Mouse (Mus musculus): ENCODE measurements around the gene Bcor. TPM values are rescaled to one million over a fixed set of nuclear protein-coding genes. Genes with fewer than 3 reads are reported as not detected.

The Bcor gene
- polyA plus RNA-seq, 1 experiment from 2014 or later = 19.3 TPM

DNA sequence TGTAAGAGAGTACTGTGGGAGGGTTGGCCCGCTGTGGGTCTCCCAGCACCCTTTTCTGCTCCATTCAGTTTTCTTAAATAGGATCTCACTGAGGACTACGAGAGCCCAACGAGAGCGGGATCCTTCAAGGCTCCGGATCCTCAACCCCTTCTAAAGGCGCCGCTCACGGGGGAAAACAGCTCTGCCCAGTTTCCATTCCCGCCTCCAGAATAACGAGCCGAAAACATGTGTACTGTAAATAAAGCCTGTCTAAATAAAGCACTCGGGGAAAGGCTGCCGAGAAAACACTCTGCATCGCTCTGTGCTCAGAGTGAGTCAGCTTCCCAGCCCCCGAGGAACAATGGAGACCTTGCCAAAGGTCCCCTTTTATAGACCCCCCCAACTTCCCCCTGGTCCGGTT lies 155.7 kb downstream of the Bcor start:
- H3K27ac ChIP-seq = 0 out of 2 replicates have a peak overlapping the region, but pooled peaks have one; percentile 93
- no peak overlapping the region for H3K9ac ChIP-seq
- H3K4me3 ChIP-seq (replicated peaks) = no peak overlapping the region
- no peak overlapping the region for H3K4me2 ChIP-seq
- no peaks in the 10 kb centered on the region for H3K9me3 ChIP-seq (replicated peaks)
- peaks cover 95% of the 10 kb centered on the region for H3K27me3 ChIP-seq
- peaks cover 80% of the 10 kb centered on the region for H3K4me1 ChIP-seq
- no peaks in the 10 kb centered on the region for H3K36me3 ChIP-seq
- 16% methylated on average over 16 of the region's 16 CpGs for WGBS
- ATAC-seq (replicated peaks; ENCODE audit: low FRiP score) = no peak

DNA sequence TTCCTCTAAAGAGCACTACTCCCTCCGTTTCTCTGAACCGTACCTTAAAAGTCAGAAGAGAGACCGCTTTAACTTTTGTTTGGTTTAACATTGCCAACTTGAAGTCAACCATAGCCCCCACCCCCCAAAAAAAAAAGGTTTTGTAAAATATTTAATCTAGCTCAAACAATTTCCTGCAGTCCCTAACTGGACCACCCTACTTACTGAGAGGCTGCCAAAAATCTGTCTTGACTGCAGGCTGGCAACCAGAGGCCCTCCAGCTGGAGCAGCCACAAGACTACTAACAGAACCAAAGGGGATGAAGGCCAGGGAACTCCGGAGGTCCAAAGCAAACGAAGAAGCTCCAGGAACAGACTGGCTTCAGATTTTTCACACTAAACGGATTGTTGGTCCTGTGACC lies 156.2 kb downstream of the Bcor start:
- H3K9ac ChIP-seq = no peak overlapping the region
- no peak overlapping the region for H3K4me2 ChIP-seq
- H3K4me3 ChIP-seq (replicated peaks) = no peak overlapping the region
- 34% methylated on average over 6 of the region's 6 CpGs for WGBS
- no peaks in the 10 kb centered on the region for H3K36me3 ChIP-seq
- no peak overlapping the region for H3K27ac ChIP-seq
- H3K4me1 ChIP-seq = peaks cover 80% of the 10 kb centered on the region
- H3K27me3 ChIP-seq = peaks cover 95% of the 10 kb centered on the region
- H3K9me3 ChIP-seq (replicated peaks) = no peaks in the 10 kb centered on the region
- no peak for ATAC-seq (replicated peaks; ENCODE audit: low FRiP score)

DNA sequence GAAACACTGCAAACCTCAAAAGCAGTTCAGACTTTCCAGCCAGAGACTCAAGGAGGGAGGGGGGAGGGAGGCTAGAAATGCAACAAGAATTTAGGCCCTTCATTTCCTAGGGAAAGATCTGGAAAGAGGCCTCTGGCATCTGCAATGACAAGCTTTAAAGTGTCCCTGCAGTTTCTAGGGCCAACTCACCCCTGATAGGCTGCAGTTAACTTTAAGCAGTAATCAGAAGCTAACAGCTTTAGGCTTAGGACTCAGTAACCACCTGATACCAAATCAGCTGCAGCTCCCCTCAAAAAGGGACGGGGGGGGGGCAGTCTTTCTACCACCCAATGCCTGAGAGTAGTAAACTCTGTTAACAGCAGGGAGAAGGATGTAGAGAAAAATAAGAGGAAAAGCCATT lies 156.6 kb downstream of the Bcor start:
- no peak overlapping the region for H3K27ac ChIP-seq
- H3K27me3 ChIP-seq = peaks cover 95% of the 10 kb centered on the region
- no peak overlapping the region for H3K4me3 ChIP-seq (replicated peaks)
- H3K9ac ChIP-seq = no peak overlapping the region
- no peak for ATAC-seq (replicated peaks; ENCODE audit: low FRiP score)
- H3K36me3 ChIP-seq = no peaks in the 10 kb centered on the region
- H3K4me1 ChIP-seq = peaks cover 84% of the 10 kb centered on the region
- H3K9me3 ChIP-seq (replicated peaks) = no peaks in the 10 kb centered on the region
- WGBS = 11% methylated on average over 1 of the region's 1 CpGs
- H3K4me2 ChIP-seq = no peak overlapping the region

DNA sequence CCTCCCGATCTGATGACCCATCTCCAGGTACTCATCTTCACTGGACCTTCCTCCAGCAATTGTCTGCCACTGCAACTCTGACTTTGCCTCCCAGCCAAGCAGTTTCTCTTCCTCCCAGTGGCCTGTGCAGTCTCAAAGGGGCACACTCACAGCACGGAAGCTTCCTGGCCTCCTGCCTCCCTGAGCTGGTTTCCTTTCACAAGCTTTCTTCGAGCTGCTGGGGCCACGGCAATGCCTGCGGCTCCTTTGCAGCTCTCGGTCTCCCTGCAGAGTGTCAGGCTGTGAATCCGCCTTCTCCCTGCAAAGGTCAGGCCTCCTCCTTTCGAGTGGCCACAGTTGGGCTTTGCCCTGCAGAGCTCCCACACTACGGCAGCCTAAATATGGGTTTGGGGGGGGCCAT lies 157.0 kb downstream of the Bcor start:
- H3K9me3 ChIP-seq (replicated peaks) = no peaks in the 10 kb centered on the region
- H3K36me3 ChIP-seq = no peaks in the 10 kb centered on the region
- no peak overlapping the region for H3K27ac ChIP-seq
- H3K9ac ChIP-seq = no peak overlapping the region
- no peak for ATAC-seq (replicated peaks; ENCODE audit: low FRiP score)
- no peak overlapping the region for H3K4me2 ChIP-seq
- WGBS = 15% methylated on average over 9 of the region's 9 CpGs
- H3K4me1 ChIP-seq = peaks cover 84% of the 10 kb centered on the region
- no peak overlapping the region for H3K4me3 ChIP-seq (replicated peaks)
- peaks cover 95% of the 10 kb centered on the region for H3K27me3 ChIP-seq

DNA sequence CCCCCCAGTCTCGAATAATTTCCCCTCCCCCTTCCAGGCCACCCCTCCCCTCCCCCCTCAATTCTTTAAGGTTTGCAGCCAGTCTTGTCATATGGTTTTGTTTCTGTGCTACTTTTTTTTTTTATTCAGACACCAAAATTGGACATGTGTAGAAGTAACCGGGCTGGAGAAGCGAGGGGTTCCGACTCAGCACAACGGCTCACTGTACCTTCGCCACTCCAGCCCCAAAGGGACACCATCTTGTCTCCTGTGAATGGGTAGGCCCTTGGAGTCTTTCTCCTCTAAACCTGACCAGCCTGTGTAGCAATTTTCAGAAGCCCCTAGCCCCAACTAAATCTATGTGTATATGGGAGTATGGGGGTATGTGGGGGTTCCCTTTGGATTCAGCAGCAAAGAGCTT lies 157.6 kb downstream of the Bcor start:
- Histone ChIP-seq H3K4me2 (no peak overlapping the region), H3K4me3 (replicated peaks) (no peak overlapping the region), H3K27me3 (peaks cover 97% of the 10 kb centered on the region), H3K9ac (no peak overlapping the region), H3K4me1 (peaks cover 83% of the 10 kb centered on the region), H3K27ac (no peak overlapping the region), H3K36me3 (no peaks in the 10 kb centered on the region), H3K9me3 (replicated peaks) (no peaks in the 10 kb centered on the region)
- 42% methylated on average over 6 of the region's 6 CpGs for WGBS
- no peak for ATAC-seq (replicated peaks; ENCODE audit: low FRiP score)

DNA sequence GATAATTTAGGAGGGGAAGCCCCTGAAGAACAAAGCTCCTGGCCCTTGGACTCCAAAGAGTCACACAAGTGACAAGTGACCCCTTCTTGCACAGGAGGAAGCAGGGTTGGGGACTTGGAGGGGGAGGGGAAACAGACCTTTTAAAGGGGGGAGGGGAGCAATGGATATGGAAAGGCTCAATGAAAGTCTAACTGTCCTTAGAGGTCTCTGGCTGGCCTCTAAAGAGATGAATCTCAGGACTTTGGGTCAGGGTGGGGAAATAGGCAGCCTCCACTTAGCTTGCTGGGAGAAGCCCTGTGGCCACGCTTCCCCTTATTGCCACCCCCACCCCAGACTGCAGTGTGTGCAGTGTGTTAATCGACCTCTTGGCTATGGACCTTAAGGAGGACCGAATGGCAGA lies 158.2 kb downstream of the Bcor start:
- no peak overlapping the region for H3K9ac ChIP-seq
- H3K9me3 ChIP-seq (replicated peaks) = no peaks in the 10 kb centered on the region
- no peak overlapping the region for H3K27ac ChIP-seq
- 13% methylated on average over 3 of the region's 3 CpGs for WGBS
- H3K27me3 ChIP-seq = peaks cover 94% of the 10 kb centered on the region
- no peak for ATAC-seq (replicated peaks; ENCODE audit: low FRiP score)
- H3K4me1 ChIP-seq = peaks cover 80% of the 10 kb centered on the region
- no peaks in the 10 kb centered on the region for H3K36me3 ChIP-seq
- H3K4me2 ChIP-seq = no peak overlapping the region
- no peak overlapping the region for H3K4me3 ChIP-seq (replicated peaks)

DNA sequence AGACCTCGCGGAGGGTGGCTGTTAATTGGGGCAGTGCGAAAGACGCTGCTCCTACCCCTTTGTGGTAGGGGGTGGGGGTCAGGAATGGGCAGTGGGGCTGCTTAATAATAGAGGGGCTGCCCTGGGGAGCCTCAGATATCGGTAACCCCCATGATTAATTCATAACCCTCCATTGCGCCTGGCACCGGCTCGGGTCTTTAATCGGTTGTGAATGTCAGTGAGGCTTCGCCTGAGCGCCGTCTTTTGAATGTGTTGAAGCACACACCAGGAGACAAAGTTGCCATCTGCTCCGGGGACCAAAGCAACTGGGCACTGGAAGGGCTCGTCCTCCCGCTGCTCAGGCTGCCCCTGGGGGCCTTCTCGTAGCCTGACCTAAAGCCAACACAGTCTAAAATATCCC lies 158.8 kb downstream of the Bcor start:
- Histone ChIP-seq H3K27ac (no peak overlapping the region), H3K27me3 (peaks cover 87% of the 10 kb centered on the region)
- no peak for ATAC-seq (replicated peaks; ENCODE audit: low FRiP score)

DNA sequence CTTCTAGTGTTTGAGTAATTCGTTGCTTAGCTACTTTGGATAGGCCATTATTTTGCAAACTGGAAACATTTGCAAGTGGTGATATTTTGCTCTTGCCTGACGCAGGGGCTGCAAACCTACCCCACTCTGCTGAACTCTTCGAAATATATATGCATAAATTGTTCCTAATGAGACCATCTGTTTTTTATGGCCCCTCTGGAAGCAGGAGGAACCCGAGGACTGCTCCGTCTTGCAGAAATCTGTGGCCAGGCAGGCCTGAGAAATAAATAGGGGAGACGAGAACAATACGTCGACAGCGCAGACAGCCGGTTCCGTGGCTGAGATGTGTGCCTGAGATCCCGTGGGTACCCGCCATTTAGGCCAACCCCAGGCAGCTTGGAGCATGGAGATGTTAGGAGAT lies 159.5 kb downstream of the Bcor start:
- H3K27me3 ChIP-seq = peaks cover 84% of the 10 kb centered on the region
- H3K4me3 ChIP-seq (replicated peaks) = no peak overlapping the region
- no peak for ATAC-seq (replicated peaks; ENCODE audit: low FRiP score)
- 11% methylated on average over 13 of the region's 13 CpGs for WGBS
- H3K27ac ChIP-seq = no peak overlapping the region
- H3K4me2 ChIP-seq = no peak overlapping the region
- H3K9me3 ChIP-seq (replicated peaks) = no peaks in the 10 kb centered on the region
- H3K36me3 ChIP-seq = no peaks in the 10 kb centered on the region
- H3K9ac ChIP-seq = no peak overlapping the region
- H3K4me1 ChIP-seq = peaks cover 72% of the 10 kb centered on the region

More for the DNA sequence above, 158.8 kb downstream of the Bcor start:
- H3K36me3 ChIP-seq = no peaks in the 10 kb centered on the region
- H3K9me3 ChIP-seq (replicated peaks) = no peaks in the 10 kb centered on the region
- H3K4me3 ChIP-seq (replicated peaks) = no peak overlapping the region
- H3K9ac ChIP-seq = no peak overlapping the region
- no peak overlapping the region for H3K4me2 ChIP-seq
- WGBS = 24% methylated on average over 16 of the region's 16 CpGs
- H3K4me1 ChIP-seq = peaks cover 79% of the 10 kb centered on the region

DNA sequence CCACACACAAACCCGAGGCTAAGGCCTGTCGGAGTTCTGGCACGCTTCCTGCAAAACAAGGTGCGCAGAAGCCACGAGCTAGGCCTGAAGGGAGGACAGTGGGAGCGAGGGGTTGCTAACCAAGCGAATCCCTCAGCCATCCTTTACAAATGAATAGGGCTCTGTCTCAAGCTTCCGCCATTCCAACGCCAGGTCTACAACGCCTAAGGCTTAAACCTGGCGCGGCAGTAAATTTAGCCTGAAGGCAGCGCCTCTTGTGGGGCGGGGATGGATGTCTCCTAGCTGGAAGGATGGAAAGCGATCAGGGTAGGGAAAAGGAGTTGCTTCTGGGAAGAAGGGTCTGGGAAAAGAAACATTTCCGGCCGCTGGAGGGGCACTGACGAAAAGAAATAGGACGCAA lies 160.2 kb downstream of the Bcor start:
- Histone ChIP-seq H3K4me2 (peak overlapping the region; percentile 71; the same call in 1 of the 2 replicates), H3K4me3 (replicated peaks) (no peak overlapping the region), H3K9me3 (replicated peaks) (no peaks in the 10 kb centered on the region), H3K36me3 (no peaks in the 10 kb centered on the region), H3K27me3 (peaks cover 79% of the 10 kb centered on the region), H3K9ac (no peak overlapping the region), H3K27ac (no peak overlapping the region), H3K4me1 (peaks cover 65% of the 10 kb centered on the region)
- WGBS = 14% methylated on average over 19 of the region's 19 CpGs
- ATAC-seq (replicated peaks; ENCODE audit: low FRiP score) = no peak

DNA sequence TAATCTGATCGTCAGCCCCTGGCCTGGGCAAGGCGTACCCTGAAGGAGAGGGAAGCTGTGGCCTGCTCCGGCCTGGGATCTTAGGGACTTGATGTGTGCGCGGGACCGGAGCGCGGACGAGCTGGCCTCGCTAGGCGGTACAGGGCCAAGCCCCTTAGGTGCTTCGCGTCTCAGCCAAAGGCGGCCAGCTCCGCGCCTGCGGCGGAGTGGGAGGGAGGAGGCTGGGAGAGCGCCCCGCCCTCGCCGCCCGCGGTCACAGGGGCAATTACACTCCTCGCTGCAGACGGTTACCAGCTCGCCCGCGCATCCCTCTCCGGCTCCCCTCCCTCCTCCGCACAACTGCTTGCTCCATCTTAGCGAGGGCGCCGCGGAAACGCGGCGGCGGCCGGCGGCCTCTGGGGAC lies 161.2 kb downstream of the Bcor start:
- Histone ChIP-seq H3K27ac (peak overlapping the region; percentile 60), H3K4me1 (peaks cover 55% of the 10 kb centered on the region), H3K4me2 (peak overlapping the region; percentile 71), H3K9ac (peak overlapping the region; percentile 42), H3K27me3 (peaks cover 74% of the 10 kb centered on the region), H3K36me3 (no peaks in the 10 kb centered on the region), H3K9me3 (replicated peaks) (no peaks in the 10 kb centered on the region), H3K4me3 (replicated peaks) (peak overlapping the region; percentile 38)
- ATAC-seq (replicated peaks; ENCODE audit: low FRiP score) = peak; percentile 90
- WGBS = 2% methylated on average over 34 of the region's 41 CpGs

DNA sequence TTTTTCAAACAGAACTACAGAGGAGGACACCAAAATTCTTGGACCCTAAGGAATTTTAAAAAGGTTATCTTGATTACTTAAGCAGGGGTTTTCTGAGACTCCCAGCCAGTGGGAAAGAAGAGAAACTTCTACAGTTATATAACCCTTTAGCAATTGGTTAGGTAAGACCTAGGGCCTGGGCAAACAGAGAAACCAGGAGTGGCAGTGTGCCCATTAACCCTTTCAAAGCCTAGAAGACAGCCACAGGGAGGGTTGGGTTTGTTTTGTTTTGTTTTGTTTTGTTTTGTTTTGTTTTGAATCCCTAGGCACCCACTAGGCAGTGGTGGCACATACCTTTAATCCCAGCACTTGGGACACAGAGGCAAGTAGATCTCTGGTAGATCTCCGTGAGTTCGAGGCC lies 163.3 kb downstream of the Bcor start:
- no peak overlapping the region for H3K9ac ChIP-seq
- no peak for ATAC-seq (replicated peaks; ENCODE audit: low FRiP score)
- H3K9me3 ChIP-seq (replicated peaks) = no peaks in the 10 kb centered on the region
- no peak overlapping the region for H3K4me3 ChIP-seq (replicated peaks)
- H3K36me3 ChIP-seq = no peaks in the 10 kb centered on the region
- peaks cover 58% of the 10 kb centered on the region for H3K27me3 ChIP-seq
- no peak overlapping the region for H3K4me2 ChIP-seq
- H3K4me1 ChIP-seq = peaks cover 38% of the 10 kb centered on the region
- H3K27ac ChIP-seq = no peak overlapping the region
- 81% methylated on average over 2 of the region's 2 CpGs for WGBS

DNA sequence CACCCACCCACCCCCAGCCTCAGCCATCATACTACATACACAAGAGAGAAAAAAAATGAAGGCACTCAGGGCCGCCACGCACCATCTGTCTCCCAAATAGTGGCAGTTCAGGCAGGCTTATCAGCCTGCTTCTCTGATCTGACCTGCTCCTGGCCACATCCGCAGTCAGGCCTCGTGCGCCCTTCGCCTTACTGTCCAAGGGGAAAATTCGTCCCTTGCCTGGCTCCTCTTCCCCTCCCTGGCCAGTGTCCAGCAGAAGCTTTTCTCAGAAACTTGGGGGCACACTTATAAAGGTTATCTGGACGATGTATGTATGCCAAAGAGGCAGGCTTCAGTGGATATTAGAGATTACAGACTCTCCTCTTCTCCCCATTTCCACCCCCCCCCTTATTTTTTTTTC lies 163.7 kb downstream of the Bcor start:
- Histone ChIP-seq H3K4me1 (peaks cover 34% of the 10 kb centered on the region), H3K9me3 (replicated peaks) (no peaks in the 10 kb centered on the region), H3K4me2 (no peak overlapping the region), H3K9ac (no peak overlapping the region), H3K27ac (no peak overlapping the region), H3K36me3 (no peaks in the 10 kb centered on the region), H3K4me3 (replicated peaks) (no peak overlapping the region), H3K27me3 (peaks cover 54% of the 10 kb centered on the region)
- no peak for ATAC-seq (replicated peaks; ENCODE audit: low FRiP score)
- WGBS = 72% methylated on average over 8 of the region's 8 CpGs

DNA sequence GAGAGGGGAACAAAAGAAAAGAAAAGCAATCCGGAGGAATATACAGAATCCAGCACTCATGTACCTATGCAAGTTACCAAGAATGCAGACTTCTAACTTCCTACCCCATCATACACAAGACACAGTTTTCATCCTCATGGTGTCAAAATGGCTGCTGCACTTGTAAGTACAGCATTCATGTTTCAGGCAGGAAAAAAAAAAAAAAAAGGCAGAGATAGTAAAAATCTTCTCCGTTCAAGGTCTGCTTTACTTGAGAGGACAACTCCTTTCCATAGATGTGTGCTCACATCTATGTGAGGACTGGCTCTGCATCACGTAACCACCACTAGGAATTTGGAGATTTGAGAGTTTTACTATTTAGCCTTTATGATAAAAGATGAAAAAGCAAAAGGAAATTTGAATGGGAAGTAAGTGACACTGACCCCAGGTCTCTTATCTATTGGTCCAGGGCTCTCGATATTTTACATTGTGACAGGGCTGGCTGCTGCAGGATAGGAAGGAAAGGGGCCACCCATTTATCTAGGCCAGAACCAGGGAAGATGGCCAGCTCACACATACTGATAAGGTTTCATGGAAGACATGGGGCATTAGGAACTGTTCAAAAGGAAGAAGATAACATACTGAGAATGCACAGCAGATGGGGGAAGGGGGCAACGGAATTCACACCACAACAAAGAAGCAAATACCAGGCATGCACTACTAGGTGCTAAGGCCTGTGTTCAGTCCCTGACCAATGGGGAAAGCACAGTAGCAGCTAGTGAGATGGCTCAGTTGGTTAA lies 166.3 kb downstream of the Bcor start:
- Histone ChIP-seq H3K4me1 (peaks cover 7% of the 10 kb centered on the region), H3K27ac (no peak overlapping the region), H3K4me2 (no peak overlapping the region), H3K9ac (no peak overlapping the region), H3K4me3 (replicated peaks) (no peak overlapping the region), H3K9me3 (replicated peaks) (no peaks in the 10 kb centered on the region), H3K27me3 (peaks cover 27% of the 10 kb centered on the region), H3K36me3 (no peaks in the 10 kb centered on the region)
- 79% methylated on average over 5 of the region's 5 CpGs for WGBS
- ATAC-seq (replicated peaks; ENCODE audit: low FRiP score) = no peak
